Mouse (Mus musculus) thymus, adult 2 months (tissue): ENCODE data around the gene P2ry1. TPM values are rescaled to one million over a fixed set of nuclear protein-coding genes. Genes with fewer than 3 reads are reported as not detected.

Experiments
- DNase-seq: peaks from one replicate; pipeline ENCODE4 v3.0.0; 2021
- H3K27ac ChIP-seq: fragments of 200-500 bp; 2 replicates; pipeline ENCODE4 v1.5.1; 2012; ENCODE audit warnings: low read length, control low read depth; ENCODE audit not compliant: control insufficient read depth, insufficient read depth
- H3K27me3 ChIP-seq: fragments of 200-500 bp; 2 replicates; pipeline ENCODE4 v1.6.1; 2012; ENCODE audit warnings: mild to moderate bottlenecking, low read length, moderate library complexity, mixed read lengths; ENCODE audit not compliant: control insufficient read depth, insufficient read depth
- H3K36me3 ChIP-seq: fragments of 200-500 bp; 2 replicates; pipeline ENCODE4 v1.6.1; 2012; ENCODE audit warnings: mild to moderate bottlenecking, low read length, moderate library complexity; ENCODE audit not compliant: control insufficient read depth, insufficient read depth
- H3K4me1 ChIP-seq: fragments of 200-500 bp; replicated peaks from 2 replicates; pipeline ENCODE4 v1.6.1; 2012; ENCODE audit warnings: low read length; ENCODE audit not compliant: control insufficient read depth, insufficient read depth
- H3K4me3 ChIP-seq: fragments of 200-500 bp; 2 replicates; pipeline ENCODE4 v1.5.1; 2012; ENCODE audit warnings: mild to moderate bottlenecking, low read length, control low read depth, moderate library complexity; ENCODE audit not compliant: control insufficient read depth, insufficient read depth
- CTCF ChIP-seq: fragments of 200-500 bp; IDR thresholded peaks from 2 replicates; pipeline ENCODE4 v1.5.1; 2012; ENCODE audit warnings: mild to moderate bottlenecking, control low read depth, low read length, moderate library complexity, borderline replicate concordance; ENCODE audit not compliant: control insufficient read depth, poor library complexity, insufficient read depth; ENCODE audit errors: extremely low read depth
- POLR2A ChIP-seq: fragments of 200-500 bp; IDR thresholded peaks from 2 replicates; pipeline ENCODE4 v1.6.1; 2012; ENCODE audit warnings: mild to moderate bottlenecking, low read length, control low read depth, moderate library complexity; ENCODE audit not compliant: control insufficient read depth, poor library complexity, insufficient read depth; ENCODE audit errors: extremely low read depth
- WGBS: fragments of 180-500 bp; shearing (Covaris S2); methylation state at CpG from one replicate; pipeline ENCODE4 v1.1.7; 2018; 5-methylcytosine and 5-hydroxymethylcytosine counted together
- polyA plus RNA-seq: library from polyadenylated mRNA; depleted of rRNA; stranded (reverse); fragments of >200 nt; gene quantifications from 2 replicates; pipeline ENCODE4 v1.2.3, GENCODE M21; 2012

P2ry1 gene
- polyA plus RNA-seq, 1 experiment, result 2.1 TPM

DNA sequence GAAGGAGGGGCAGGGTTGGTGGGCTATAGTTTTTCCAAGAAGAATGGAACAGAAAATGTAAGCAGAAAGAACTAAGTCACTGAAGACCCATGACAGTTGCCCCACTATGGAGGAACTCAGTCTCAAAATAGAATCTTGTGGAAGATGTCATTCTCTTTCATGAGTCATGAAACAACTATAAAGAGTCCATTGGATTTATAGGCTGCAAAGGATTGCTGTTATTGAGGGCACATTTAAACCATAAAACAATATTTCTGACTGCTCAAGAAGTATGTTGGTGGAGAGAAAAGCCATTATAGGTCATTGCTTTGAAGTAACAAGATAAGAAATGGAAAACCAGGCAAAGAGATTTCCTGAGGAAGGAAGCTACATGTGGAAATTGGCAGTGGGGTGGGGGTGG lies 10.0 kb downstream of the P2ry1 start:
- H3K36me3 ChIP-seq, result no peaks in the 10 kb centered on the region
- no peak for TF ChIP-seq CTCF
- no peak for DNase-seq
- no peaks in the 10 kb centered on the region for H3K27me3 ChIP-seq
- H3K4me3 ChIP-seq, result no peak overlapping the region
- H3K4me1 ChIP-seq, result no peaks in the 10 kb centered on the region
- no peak overlapping the region for H3K27ac ChIP-seq

DNA sequence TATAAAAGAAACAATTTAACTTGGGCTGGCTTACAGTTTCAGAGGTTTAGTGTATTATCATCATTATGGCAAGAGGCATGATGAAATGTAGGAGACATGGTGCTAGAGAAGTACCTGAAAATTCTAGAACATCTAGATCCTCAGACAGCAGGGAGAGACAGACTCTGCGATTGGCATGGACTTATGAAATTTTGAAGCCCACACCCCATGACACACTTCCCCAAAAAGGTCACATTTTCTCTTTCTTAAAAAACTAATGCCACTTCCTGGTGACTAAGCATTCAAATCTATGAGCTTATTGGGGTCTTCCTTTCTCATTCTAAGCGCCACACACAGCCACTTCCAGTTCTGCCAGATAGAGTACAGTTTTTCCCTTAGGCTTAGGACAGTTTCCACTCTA lies 14.1 kb downstream of the P2ry1 start:
- H3K4me1 ChIP-seq, result no peaks in the 10 kb centered on the region
- H3K4me3 ChIP-seq, result no peak overlapping the region
- no peaks in the 10 kb centered on the region for H3K36me3 ChIP-seq
- no peak for DNase-seq
- no peaks in the 10 kb centered on the region for H3K27me3 ChIP-seq
- 64% methylated on average over 2 of the region's 2 CpGs for WGBS
- TF ChIP-seq POLR2A (no peak), CTCF (no peak)
- H3K27ac ChIP-seq, result no peak overlapping the region

DNA sequence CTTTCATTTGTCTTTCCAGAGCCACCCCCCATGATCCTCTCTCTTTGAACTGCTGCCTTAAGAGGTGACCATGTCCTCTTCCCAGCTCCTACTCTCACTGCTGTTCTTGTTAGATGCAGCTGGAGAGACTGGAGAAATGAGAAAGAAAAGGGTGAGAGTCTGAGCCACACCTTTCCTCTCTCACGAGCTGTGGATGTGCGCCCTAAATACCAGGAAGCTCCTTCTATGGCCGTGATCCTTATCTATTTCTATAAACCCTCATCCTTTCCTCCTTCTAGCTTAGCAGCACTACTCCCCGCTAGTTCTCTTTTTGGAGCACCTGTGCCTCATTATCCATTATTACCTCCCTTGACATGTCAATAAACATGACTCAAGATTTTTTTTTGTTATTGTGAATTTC lies 29.5 kb downstream of the P2ry1 start:
- TF ChIP-seq CTCF, result no peak
- TF ChIP-seq POLR2A, result no peak
- Histone ChIP-seq H3K27ac (no peak overlapping the region), H3K27me3 (no peaks in the 10 kb centered on the region), H3K4me1 (no peaks in the 10 kb centered on the region), H3K36me3 (no peaks in the 10 kb centered on the region), H3K4me3 (no peak overlapping the region)
- no peak for DNase-seq
- 10% methylated on average over 4 of the region's 4 CpGs for WGBS

DNA sequence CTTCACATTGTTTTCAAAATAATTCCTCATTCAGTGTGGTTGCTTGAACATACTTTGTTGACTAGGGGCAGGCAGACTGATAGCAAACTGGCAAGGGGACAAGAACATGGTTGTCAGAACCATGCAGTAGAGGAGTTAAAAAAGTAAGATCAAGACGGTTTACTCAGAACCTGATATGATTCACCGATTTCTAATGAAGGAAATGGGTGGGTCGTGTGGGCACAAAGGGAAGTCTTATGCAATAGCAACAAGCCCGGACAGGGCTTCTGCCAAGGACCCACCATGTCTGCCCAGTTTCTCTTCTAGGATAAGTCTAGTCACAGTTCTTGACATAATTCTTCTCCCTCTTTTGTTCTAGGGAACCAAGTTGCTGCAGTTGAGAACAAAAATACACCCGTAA lies 33.0 kb downstream of the P2ry1 start:
- Histone ChIP-seq H3K4me1 (no peaks in the 10 kb centered on the region), H3K4me3 (no peak overlapping the region), H3K27ac (no peak overlapping the region), H3K36me3 (no peaks in the 10 kb centered on the region), H3K27me3 (no peaks in the 10 kb centered on the region)
- DNase-seq, result no peak
- no peak for TF ChIP-seq CTCF
- no peak for TF ChIP-seq POLR2A
- 38% methylated on average over 5 of the region's 5 CpGs for WGBS

DNA sequence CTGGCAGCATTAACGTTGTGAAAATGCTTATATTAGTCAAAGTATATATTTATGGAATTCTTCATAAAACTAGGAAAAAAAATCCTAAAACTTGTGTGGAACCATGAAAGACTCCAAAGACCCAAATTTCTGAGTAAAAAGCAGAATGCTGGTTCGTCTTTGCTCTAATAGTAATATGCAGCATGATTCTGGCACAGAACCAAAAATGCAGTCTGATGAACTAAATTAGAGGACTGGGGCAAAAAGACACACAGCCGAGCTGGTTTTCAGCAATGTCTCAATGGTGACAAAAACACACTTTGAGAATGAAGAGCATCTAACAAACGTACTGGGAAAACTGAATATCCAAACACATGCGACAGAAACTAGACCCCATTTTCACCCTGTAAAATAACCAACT lies 37.3 kb downstream of the P2ry1 start:
- no peaks in the 10 kb centered on the region for H3K27me3 ChIP-seq
- no peak overlapping the region for H3K27ac ChIP-seq
- no peak overlapping the region for H3K4me3 ChIP-seq
- WGBS, result 92% methylated on average over 5 of the region's 5 CpGs
- no peak for TF ChIP-seq POLR2A
- TF ChIP-seq CTCF, result no peak
- no peak for DNase-seq
- no peaks in the 10 kb centered on the region for H3K4me1 ChIP-seq
- no peaks in the 10 kb centered on the region for H3K36me3 ChIP-seq

DNA sequence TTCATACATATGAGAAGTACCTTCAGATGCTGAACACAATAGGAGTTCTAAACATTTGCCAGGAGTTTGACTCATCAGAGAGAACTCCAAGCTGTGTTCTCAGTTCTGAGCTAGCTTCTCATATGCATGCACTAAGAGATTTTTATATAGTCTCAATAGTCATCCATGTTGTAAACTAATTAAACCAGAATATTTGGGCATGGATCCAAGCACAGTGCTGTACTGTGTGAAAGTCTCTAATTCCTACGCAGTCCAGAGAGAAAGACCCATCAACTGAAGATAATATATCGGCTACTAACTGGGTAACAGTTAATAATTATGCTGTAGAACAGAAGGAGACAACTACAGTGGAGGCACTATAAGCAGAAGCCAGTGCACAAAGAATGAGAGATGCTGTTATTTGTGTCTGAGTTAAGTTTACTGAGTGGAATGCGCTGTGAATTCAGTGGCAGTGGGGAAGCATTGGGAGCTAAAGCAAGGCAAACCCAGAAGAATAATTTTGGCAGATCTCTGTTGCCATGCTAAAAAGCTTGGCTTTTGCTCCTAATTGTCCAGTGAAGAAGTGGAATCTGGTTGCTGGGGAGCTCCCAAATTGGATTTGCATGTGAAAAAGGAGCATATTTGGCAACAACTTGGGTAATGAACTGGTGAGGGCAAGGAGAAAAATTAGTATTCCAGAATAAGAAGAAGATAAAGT lies 47.5 kb downstream of the P2ry1 start:
- H3K27me3 ChIP-seq, result no peaks in the 10 kb centered on the region
- TF ChIP-seq POLR2A (no peak), CTCF (no peak)
- H3K27ac ChIP-seq, result no peak overlapping the region
- H3K4me3 ChIP-seq, result no peak overlapping the region
- no peak for DNase-seq
- no peaks in the 10 kb centered on the region for H3K36me3 ChIP-seq
- no peaks in the 10 kb centered on the region for H3K4me1 ChIP-seq
- 95% methylated on average over 3 of the region's 3 CpGs for WGBS
